Mouse (Mus musculus): Measurements from ENCODE around the gene Prrt4. TPM values are rescaled to one million over a fixed set of nuclear protein-coding genes. Genes with fewer than 3 reads are reported as not detected.

Prrt4 gene
- polyA plus RNA-seq, 1 experiment from 2014 or later = 14.7 TPM

Small RNAs within 50 kb of the gene (microRNA-seq; reads per million reads assigned to microRNA genes)
- gene Gm24303 = not detected

Other genes with a start within 250 kb of the Prrt4 start
- 0.05 TPM in 1 of 2 replicates, not detected in the other for gene Lep, start 119.4 kb downstream of the Prrt4 start, polyA plus RNA-seq (2014; fragmentation: Nextera tagmentation; extraction: Ambion mirVana)
- 44.5 and 55.4 TPM in 2 replicates for gene Rbm28, start 14.6 kb downstream of the Prrt4 start, polyA plus RNA-seq (2014; fragmentation: Nextera tagmentation; extraction: Ambion mirVana)
- 77.6 and 83.7 TPM in 2 replicates for gene Impdh1, start 36.8 kb upstream of the Prrt4 start, polyA plus RNA-seq (2014; fragmentation: Nextera tagmentation; extraction: Ambion mirVana)
- gene Hilpda, start 92.9 kb upstream of the Prrt4 start, polyA plus RNA-seq (2014; fragmentation: Nextera tagmentation; extraction: Ambion mirVana) = 27.9 and 30.3 TPM in 2 replicates
- 0.44 and 0.64 TPM in 2 replicates for gene Fam71f2, start 100.0 kb upstream of the Prrt4 start, polyA plus RNA-seq (2014; fragmentation: Nextera tagmentation; extraction: Ambion mirVana)
- gene Fam71f1, start 139.6 kb upstream of the Prrt4 start, polyA plus RNA-seq (2014; fragmentation: Nextera tagmentation; extraction: Ambion mirVana) = not detected in 2 replicates
- 141 and 194 TPM in 2 replicates for gene Calu, start 168.5 kb upstream of the Prrt4 start, polyA plus RNA-seq (2014; fragmentation: Nextera tagmentation; extraction: Ambion mirVana)
- gene Opn1sw, start 208.9 kb upstream of the Prrt4 start, polyA plus RNA-seq (2014; fragmentation: Nextera tagmentation; extraction: Ambion mirVana) = 0.37 and 1.6 TPM in 2 replicates
- gene Ccdc136, start 216.7 kb upstream of the Prrt4 start, polyA plus RNA-seq (2014; fragmentation: Nextera tagmentation; extraction: Ambion mirVana) = 55.7 and 69.1 TPM in 2 replicates